Mouse (Mus musculus) brain, embryonic 14.5 days (tissue): ENCODE results near the gene Stim1.

Source experiments
- CTCF ChIP-seq: fragments of 200-500 bp; IDR thresholded peaks from 2 replicates; pipeline ENCODE4 v1.5.1; 2012; ENCODE audit warnings: inconsistent platforms, mild to moderate bottlenecking, moderate library complexity, borderline replicate concordance; ENCODE audit not compliant: insufficient read depth, insufficient read length; ENCODE audit errors: extremely low read depth
- POLR2A ChIP-seq: fragments of 200-500 bp; IDR thresholded peaks from 2 replicates; pipeline ENCODE4 v1.6.1; 2012; ENCODE audit warnings: mild to moderate bottlenecking, inconsistent platforms, borderline replicate concordance; ENCODE audit not compliant: poor library complexity, insufficient read depth, insufficient read length, severe bottlenecking; ENCODE audit errors: extremely low read depth

- TF ChIP-seq CTCF (no peak), POLR2A (no peak)
Measured at GRCm38 (mm10) chr7:102446438-102446837, 178.8 kb downstream of the Stim1 start.
